Mouse (Mus musculus) CD4-positive helper T cell, adult 2 months (primary cell): Measurements from ENCODE around the gene Mxi1.
"Not testable (repeated sequence)": the region's sequence is repeated elsewhere in the genome, so short reads cannot be mapped to it uniquely, and the experiment has no call there.

Experiments used
- DNase-seq: peaks from one replicate; pipeline ENCODE4 v3.0.0-alpha.2; 2012; ENCODE audit warnings: low read depth, missing footprints, low spot score

The Mxi1 gene

GRCm38 (mm10) chr19:53364551-53364950 is 54.2 kb downstream of the Mxi1 start:
- no peak for DNase-seq

- DNase-seq: no peak
These were observed 54.6 kb downstream of the Mxi1 start for GRCm38 (mm10) chr19:53364963-53365362.

DNA sequence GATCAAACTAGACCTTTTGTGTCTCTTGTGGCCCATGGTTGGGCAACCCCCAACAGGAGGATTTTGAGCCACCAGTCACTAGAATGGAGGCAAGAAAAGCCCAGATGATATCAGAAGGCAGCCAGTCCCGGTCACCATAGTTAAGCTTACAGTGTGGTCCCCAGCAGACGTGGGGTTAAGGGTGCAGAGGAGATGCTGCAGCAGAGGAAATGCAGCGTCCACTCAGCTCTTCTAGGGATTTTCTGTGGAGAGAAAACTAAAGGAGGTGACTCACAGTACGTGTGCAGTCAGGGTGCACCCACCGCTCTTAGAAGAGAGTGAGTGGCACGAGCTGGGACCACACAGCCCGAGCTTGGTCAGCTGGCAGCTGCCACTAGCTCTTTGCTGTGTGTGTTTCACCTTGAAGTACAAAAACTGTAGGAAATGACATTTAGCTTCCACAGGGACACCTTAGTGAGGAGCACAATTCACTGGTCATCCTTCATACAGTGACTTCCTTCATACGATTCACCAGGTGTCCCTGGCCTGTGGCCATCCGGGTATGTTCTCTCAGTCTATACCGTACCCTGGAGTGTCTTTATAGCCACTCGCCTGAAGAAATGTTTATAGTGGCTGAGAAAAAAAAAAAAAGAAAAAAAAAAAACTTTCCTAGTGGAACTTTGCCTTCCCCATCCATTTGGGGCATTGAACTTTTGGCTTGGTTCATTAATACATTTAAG is 55.9 kb downstream of the Mxi1 start:
- DNase-seq: no peak

- DNase-seq: no peak
These were observed 56.6 kb downstream of the Mxi1 start for GRCm38 (mm10) chr19:53366881-53367280.

GRCm38 (mm10) chr19:53369469-53370043 is 59.2 kb downstream of the Mxi1 start:
- peak; percentile 73 for DNase-seq

DNA sequence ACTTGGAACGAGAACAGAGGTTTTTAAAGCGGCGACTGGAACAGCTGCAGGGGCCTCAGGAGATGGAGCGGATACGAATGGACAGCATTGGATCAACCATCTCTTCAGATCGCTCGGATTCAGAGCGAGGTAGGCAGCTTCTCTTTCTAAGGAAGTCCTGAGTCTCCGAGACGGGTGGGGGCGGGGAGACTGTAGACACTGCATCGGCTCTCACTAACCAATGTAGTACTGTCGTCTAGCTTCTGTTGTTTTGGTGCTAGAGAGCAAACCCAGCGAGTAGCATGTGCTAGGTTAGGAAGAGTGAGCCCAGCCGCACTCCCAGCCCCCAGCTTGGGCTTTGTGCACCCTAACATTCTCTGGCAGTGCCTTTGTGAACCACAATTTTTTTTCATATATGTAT is 59.9 kb downstream of the Mxi1 start:
- DNase-seq: no peak

DNA sequence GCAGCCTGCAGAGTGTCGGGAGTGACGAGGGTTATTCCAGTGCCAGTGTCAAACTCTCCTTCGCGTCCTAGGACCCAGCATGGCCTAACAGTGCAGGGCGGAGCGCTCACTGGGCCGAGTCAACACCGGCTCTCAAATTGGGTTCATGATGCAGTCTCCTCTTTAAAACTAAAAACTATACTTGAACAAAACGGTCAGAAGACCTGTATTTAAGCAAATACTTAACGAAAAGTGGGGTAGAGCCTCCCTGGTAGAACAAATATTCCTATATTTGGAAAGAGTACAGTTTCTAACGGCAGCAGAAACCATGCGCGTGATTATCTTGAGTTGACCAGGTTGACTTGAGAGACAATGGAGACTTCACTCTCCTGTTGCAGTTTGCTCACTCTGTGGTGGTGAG is 61.3 kb downstream of the Mxi1 start, which contains the start of gene Gm10197:
Gene Gm10197, minus strand, starts transcription at position 101 of the 400 bp plus-strand sequence.
- no peak for DNase-seq

GRCm38 (mm10) chr19:53373570-53373969 is 63.3 kb downstream of the Mxi1 start:
- DNase-seq: no peak

DNA sequence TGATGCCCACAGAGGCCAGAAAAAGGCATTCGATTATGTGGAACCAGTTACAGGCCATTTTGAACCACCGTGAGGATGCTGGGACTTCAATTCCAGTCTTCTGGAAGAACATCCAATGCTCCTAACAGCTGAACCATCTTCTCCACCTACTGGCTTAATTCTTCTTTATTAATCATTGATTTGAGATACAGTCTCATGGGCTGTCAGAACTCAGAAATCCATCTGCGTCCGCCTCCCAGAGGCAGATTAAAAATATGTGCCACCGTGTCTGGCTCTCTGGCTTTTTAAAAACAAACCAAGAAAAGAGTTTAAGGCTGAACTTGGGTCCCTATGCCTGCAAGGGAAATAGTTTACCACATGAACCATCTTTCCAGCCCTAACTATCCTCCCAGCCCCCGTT is 65.0 kb downstream of the Mxi1 start:
- DNase-seq: no peak

GRCm38 (mm10) chr19:53375816-53376215 is 65.5 kb downstream of the Mxi1 start:
- DNase-seq: no peak

- DNase-seq: no peak
These were observed 67.3 kb downstream of the Mxi1 start for GRCm38 (mm10) chr19:53377652-53378051.

- DNase-seq: no peak
These were observed 68.1 kb downstream of the Mxi1 start for GRCm38 (mm10) chr19:53378421-53378820.

DNA sequence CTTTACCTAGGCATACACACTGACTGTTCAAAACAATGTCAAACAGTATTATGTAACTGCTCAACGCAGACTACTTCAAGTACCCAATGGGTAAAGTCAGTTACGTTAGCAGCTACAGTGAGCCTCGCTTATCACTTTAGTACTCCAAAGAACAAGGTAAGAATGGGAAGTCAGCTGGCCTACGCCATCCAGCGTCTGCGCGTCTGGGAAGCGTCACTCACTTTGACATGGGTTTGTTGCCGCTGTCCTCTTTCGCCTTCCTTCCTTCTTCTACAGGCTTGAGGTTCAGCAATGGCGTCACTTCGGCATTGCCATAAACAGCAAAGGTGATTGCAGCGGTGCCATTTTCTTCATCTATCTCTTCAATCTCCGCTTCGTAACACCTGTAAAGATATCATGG is 73.0 kb downstream of the Mxi1 start:
- DNase-seq: no peak

DNA sequence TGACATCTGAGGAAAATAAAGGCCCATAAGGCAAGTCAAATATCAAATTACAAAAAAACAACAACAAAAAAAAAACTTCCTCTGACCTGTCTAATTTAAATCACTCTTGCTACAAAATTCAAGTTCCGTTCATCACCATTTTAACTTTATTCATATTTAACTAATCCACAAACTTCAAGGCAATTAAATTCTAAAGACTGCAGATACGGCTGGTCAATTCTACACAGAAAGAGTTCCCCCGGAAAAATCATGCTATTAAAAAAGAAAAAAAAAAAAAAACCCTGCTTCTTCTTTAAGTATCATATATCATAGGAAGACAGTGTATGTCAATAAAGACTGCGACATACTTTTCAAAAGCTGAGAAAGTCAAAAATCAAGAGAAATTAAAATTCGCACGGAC is 79.1 kb downstream of the Mxi1 start:
- DNase-seq: no peak

GRCm38 (mm10) chr19:53389851-53390431 is 79.6 kb downstream of the Mxi1 start:
- DNase-seq: peak; percentile 66

DNA sequence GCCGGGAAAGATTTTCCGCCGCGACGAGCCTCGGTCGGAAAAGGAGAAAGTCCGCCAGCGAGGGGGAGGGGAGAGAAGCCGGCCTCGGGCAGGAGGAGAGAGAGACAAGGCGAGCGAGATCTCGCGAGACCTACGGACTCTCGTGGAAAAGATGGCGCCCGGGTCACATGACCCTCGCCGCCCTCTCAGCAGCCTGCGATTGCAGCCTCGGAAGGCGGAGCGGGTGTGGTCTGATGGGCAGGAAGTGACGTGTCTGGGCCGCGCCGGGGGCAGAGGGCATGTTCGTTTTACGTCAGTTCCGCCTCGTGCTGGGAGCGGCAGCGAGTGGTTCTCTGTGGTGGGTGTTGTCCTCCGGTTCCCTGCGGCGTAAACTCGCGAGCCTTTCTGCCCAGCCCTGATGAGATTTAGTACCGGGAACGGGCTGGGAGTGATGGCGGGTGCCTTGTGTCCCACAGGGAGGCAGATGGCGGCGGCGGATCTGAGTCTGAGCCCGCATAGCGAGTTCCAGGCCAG is 80.2 kb downstream of the Mxi1 start, which contains the start of gene Smndc1:
Gene Smndc1, minus strand, starts transcription at position 84 of the 513 bp plus-strand sequence.
- DNase-seq: peak; percentile 100

DNA sequence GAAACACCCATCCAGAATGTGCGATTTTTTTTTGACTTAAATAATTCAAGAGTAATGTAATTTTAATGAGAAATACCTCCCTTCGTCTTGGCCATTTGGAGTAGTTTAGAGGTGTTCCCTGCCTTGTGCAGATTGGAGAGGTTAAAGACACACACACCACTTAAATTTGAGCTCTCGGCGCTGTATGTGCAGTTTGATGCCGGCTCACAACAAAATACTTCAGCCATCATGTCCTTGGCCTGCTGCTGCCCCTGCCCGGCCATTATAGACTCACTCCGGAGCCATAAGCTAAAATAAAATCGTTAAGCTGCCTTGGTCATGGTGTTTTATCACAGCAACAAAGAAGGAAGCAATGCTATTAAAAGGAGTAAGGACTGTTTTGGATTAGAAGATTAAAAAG is 81.1 kb downstream of the Mxi1 start:
- DNase-seq: peak; percentile 11

DNA sequence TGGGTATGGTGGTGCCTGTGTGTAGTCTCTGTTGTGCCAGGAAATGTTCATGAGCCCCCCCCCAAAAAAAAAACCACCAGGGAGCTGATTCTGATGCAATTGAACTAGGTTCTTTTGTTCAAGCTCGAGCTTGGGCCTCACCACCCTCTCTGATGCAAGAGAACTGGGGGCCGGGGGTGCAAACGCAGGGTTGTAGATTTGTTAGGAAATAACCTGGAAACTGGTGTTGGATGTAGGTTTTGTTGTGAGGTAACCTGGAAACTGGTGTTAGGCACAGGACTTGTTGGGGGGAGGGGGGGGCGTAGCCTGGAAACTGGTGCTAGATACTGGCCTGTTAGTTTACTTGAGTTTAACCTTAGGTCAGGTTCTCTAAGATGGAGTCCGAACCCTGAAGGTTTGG is 81.5 kb downstream of the Mxi1 start:
- no peak for DNase-seq

GRCm38 (mm10) chr19:53392781-53393343 is 82.5 kb downstream of the Mxi1 start:
- DNase-seq: no peak

DNA sequence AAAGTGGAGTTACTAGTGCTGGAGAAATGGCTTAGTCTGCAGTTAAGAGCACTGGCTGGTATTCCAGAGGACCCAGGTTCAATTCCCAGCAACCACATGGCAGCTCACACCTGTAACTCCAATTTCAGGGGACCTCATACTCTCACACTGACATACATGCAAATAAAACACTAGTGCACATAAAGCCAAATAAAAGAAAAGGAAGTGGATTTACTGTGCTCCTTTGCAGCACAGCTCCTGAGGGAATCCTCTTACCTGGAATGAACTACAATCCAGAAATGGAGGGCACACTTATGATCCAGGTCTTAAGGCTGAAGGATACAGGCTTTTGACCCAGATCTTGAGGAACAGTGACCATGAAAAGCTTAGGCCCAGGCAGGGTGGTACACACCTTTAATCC is 83.3 kb downstream of the Mxi1 start:
- DNase-seq: no peak

GRCm38 (mm10) chr19:53394552-53394951 is 84.2 kb downstream of the Mxi1 start:
- DNase-seq: peak; percentile 71

DNA sequence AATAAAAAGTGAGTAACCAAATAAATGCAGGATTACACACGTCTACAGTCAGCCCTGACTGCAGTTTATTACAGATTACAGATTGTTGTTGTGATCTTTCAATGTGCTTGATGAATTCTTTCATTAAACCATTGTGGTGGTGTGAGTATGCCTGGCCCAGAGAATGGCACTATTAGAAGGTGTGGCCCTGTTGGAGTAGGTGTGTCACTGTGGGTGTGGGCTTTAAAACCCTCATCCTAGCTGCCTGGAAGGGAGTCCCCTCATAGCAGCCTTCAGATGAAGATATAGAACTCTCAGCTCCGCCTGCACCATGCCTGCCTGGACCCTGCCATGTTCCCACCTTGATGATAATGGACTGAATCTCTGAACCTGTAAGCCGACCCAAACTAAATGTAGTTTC is 84.6 kb downstream of the Mxi1 start:
- DNase-seq: not testable (repeated sequence)
